Mouse (Mus musculus) urinary bladder, postnatal 14 days (tissue): ENCODE measurements around the gene Ifitm10.
"Not testable (repeated sequence)": the region's sequence is repeated elsewhere in the genome, so short reads cannot be mapped to it uniquely, and the experiment has no call there.

Experiments
- DNase-seq: peaks from one replicate; pipeline ENCODE4 v3.0.0; 2021; ENCODE audit warnings: low spot score

Ifitm10 gene

GRCm38 (mm10) chr7:142321637-142322306 is 51.8 kb downstream of the Ifitm10 start:
- not testable (repeated sequence) for DNase-seq

DNA sequence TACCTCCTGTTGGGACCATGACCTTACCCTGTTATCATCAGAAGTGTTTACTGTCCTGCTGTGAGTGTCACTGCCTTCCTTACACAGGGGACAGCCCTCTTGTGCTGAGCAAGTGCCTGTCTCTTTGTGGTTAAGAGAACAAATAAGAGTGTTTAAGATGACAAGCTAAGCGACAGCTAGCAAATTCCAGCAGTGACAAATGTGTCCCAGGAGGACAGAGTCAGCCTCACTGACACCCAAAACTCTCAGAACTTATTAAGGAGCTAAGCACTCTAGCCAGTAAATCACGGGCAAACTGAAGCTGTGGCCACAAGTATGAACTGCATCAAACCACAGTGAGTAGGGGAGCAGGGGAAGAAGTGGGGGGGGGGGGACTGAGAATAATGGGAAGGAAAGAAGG is 52.6 kb downstream of the Ifitm10 start:
- no peak for DNase-seq

DNA sequence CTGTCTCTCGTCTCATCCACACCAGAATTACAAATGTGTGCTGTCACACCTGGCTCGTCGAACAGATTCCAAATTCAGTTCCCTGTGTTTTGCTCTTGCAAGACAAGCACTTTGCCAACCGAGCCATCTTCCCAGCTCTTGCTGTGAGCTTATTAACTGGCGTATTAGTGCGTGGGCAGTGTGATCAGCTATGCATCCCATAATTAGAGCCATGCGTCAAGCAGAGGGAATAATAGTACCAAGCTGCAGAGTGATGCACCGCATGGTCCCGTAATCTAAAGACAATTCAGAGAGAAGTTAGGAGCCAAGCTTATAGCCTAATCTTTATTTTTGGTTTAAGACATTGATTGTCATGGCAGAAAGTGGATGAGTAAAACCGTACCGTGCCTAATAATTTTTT is 54.4 kb downstream of the Ifitm10 start:
- DNase-seq, result no peak

DNA sequence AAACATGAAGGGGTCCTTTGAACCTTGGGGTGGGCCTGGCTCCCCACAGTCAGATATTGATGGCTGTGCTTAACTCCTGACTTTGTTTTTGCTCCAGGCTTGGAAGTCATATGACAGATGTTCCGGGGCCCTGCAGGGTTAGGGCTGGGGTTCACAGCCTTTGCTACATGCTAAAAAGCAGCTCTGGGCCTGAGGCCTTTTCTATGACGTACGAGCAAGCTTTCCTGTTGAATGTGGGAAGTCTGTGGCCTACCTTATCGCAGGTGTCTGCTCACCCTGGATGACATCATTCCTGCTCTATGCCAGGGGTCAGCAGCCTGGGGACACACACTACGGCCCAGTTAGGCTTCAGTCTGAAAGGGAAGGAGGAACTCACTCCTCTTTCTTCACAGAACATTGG is 56.3 kb downstream of the Ifitm10 start:
- DNase-seq, result no peak

GRCm38 (mm10) chr7:142316558-142316957 is 57.0 kb downstream of the Ifitm10 start:
- DNase-seq, result no peak

- no peak for DNase-seq
These were observed 58.8 kb downstream of the Ifitm10 start for GRCm38 (mm10) chr7:142314600-142315285.

DNA sequence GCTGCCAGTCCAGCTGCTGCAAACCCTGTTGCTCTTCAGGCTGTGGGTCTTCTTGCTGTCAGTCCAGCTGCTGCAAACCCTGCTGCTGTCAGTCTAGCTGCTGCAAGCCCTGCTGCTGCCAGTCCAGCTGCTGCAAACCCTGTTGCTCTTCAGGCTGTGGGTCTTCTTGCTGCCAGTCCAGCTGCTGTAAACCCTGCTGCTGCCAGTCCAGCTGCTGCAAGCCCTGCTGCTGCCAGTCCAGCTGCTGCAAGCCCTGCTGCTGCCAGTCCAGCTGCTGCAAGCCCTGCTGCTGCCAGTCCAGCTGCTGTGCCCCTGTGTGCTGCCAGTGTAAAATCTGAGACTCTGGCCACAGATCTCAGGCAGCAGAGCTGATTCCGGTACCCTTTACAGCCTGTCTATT is 69.6 kb downstream of the Ifitm10 start:
- DNase-seq, result not testable (repeated sequence)

- no peak for DNase-seq
These were observed 70.3 kb downstream of the Ifitm10 start, which contains the start of gene Krtap5-4 for GRCm38 (mm10) chr7:142303249-142303648. TSS of gene Krtap5-4 (plus strand) at chr7:142303549.

GRCm38 (mm10) chr7:142297018-142297417 is 76.5 kb downstream of the Ifitm10 start, which contains the start of gene Krtap5-1:
TSS of gene Krtap5-1 (minus strand) at chr7:142297118.
- DNase-seq, result not testable (repeated sequence)

GRCm38 (mm10) chr7:142296108-142296507 is 77.4 kb downstream of the Ifitm10 start:
- DNase-seq, result not testable (repeated sequence)

DNA sequence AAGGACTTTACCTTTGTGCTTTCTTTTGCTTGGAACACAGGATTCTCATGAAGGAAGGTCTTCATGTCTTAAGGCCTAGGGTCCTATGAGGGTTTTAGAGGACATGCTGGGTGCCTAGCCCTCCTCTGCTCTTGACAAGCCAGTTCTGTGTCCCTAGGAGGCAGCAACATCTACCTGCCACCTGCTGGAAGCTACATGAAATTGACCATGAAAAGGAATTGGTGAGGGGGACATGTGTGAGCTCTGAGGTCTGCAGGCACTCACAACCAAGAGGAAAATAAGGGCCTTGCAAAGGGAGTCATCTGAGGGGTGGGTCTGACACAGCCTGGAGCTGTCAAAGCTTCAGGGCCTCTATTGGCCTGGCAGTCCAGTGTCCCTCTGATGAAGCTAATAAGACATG is 78.1 kb downstream of the Ifitm10 start:
- no peak for DNase-seq

GRCm38 (mm10) chr7:142293851-142294250 is 79.7 kb downstream of the Ifitm10 start:
- peak; percentile 20 for DNase-seq

DNA sequence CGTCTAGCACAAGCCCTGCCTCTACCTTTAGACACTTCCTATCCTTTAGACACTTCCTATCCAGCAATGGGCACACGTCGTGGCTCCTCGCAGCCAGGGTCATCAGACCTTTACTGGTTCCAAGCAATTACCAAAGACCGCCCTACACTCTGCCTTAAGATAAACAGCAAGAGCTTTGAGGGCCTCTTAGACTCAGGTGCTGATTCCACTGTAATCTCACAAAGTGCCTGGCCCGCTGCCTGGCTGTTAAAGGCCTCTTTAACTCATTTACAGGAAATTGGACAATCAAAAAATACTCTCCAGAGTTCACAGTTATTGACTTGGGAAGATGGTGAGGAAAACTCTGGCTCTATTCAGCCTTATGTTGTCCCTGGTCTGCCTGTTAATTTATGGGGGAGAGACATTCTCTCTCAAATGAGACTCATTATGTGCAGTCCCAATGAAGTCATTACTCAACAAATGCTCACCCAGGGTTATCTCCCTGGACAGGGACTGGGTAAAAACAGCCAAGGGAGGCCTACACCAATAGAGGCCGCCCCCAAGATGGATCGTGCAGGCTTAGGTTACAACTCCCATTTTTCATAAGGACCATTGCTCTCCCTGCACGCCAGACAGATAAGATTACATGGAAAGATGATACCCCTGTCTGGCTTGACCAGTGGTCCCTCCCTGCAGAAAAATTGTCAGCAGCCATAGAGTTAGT is 87.5 kb downstream of the Ifitm10 start:
- not testable (repeated sequence) for DNase-seq

DNA sequence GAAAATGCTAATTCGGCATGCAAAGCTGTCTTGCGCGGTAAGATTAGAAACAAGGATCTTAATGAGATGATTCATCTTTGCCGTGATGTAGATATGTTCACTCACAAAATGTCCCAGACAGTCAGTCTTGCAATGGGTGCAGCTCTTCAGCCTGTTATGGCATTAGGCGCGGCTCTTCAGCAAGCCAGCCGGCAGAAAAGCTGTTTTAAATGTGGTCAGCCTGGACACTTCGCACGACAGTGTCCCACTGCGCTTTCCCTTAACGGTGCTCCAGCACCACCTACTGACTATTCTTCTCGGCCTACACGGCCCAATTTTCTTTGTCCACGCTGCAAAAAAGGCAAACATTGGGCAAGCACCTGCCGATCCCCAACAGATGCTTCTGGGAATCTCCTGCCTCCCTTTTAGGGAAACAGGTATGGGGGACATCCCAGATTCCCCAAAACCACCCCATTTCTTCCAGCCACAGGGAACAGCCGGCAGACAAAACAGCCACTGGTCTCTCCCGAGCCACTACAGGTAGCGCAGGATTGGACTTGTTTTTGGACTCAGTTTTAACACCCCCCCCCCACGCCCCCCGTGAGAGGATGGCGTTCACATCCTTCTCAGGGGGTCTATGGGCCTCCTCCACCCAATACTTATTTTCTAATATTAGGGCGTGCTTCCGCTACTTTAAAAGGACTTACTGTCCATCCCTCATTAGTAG is 88.3 kb downstream of the Ifitm10 start:
- DNase-seq, result peak; percentile 39

DNA sequence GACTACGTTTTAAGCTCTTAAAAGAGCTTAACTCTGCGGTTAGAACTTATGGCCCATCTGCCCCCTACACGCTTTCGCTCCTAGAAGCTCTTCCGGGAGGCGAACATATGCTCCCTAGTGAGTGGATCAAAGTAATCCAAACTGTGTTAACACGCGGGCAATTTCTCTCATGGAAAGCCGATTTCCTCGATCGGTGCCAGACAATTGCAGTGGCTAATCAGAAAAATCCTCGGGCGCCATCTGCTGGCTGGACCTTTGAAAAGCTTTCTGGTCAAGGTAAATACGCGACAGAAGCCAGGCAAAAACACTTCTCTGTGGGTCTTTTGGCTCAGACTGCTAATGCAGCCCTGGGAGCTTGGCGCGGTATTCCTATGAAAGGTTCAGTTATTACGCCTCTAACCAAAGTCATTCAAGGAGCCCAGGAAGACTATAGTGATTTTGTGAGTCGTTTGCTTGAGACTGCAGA is 88.9 kb downstream of the Ifitm10 start:
- peak; percentile 95 for DNase-seq

- DNase-seq, result peak; percentile 62
These were observed 89.4 kb downstream of the Ifitm10 start for GRCm38 (mm10) chr7:142284023-142284591.

GRCm38 (mm10) chr7:142282847-142283246 is 90.7 kb downstream of the Ifitm10 start:
- DNase-seq, result not testable (repeated sequence)

DNA sequence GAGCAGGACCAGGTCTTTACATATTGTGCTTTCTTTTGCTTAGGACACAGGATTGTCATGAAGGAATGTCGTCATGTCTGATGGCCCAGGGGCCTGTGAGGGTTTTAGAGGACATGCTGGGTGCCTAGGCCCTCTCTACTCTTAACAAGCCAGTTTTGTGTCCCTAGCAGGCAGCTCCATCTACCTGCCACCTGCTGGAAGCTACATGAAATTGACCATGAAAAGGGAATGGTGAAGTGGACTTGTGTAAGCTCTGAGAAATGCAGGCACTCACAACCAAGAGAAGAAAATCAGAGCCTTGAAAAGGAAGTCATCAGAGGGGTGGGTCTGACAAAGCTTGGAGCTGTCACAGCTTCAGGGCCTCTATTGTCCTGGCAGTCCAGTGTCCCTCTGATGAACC is 94.3 kb downstream of the Ifitm10 start:
- not testable (repeated sequence) for DNase-seq

DNA sequence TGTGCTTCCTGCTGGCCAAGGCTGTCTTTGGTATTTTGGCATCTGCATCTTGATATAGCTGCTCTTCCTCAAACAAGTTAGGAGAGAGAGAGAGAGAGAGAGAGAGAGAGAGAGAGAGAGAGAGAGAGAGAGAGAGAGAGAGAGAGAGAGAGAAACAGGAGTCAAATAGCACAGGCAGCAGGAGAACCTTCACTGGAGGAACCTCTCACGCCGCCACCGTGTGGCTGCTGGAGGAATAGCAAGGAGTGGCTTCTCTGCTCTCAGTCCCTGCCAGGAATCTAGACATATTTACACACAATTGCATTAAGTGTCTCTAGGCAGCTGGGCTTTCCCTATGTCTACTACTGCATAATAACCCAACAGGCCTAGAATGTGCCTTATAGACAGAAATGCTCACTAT is 95.4 kb downstream of the Ifitm10 start:
- peak; percentile 74 for DNase-seq
